Mouse (Mus musculus): ENCODE data around the gene Ctsa. TPM values are rescaled to one million over a fixed set of nuclear protein-coding genes. Genes with fewer than 3 reads are reported as not detected.
"Not testable (repeated sequence)": the region's sequence is repeated elsewhere in the genome, so short reads cannot be mapped to it uniquely, and the experiment has no call there.

The Ctsa gene
- total and polyA plus RNA-seq, 2 experiments from 2014 or later, result 134 to 263 TPM

DNA sequence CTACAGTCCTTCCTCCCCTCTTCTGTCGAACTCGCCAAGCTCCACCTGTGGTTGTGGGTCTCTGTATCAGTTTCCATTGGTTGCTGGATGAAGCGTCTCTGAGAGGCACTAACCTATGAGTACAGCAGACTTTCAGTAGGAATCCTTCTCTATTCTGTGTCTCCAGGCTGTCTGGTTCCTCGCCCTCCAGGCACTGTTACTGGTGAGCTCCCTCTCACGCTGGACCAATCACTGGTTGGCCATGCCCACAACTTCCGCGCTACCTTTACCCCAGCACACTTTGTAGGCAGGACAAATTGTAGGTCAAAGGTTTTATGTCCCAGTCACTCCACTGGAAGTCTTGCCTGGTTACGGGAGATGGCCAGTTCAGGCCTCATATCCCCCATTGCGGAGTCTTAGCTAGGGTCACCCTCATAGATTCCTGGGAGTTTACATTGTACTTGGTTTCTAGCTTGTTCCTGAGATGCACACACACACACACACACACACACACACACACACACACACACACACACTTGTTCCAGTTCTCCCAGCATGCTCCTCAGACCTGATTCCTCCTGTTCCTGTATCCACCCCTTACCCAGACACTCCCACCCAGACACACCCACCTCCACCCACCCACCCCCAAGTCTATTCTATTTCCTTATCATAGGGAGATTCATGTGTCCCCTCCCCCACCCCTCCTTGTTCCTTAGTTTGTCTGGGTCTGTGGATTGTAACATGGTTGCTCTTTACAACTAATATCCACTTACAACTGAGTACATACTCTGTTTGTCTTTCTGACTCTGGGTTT, 27.2 kb downstream of the Ctsa start:
- TF ChIP-seq EP300 (IDR thresholded peaks at IDR 0.05; ENCODE audit: low read depth) (no peak), CTCF (IDR thresholded peaks at IDR 0.05; ENCODE audit: low read depth) (no peak)
- Histone ChIP-seq H3K36me3 (replicated peaks; ENCODE audit: control insufficient read depth, insufficient read depth, low read length) (no peaks in the 10 kb centered on the region), H3K4me1 (ENCODE audit: control insufficient read depth, insufficient read depth) (peaks cover 23% of the 10 kb centered on the region), H3K4me3 (ENCODE audit: low read depth, low read length) (no peak overlapping the region), H3K27ac (ENCODE audit: low read depth) (no peak overlapping the region), H3K27me3 (ENCODE audit: control insufficient read depth, insufficient read depth, low read length) (peaks cover 39% of the 10 kb centered on the region; the same call in 1 of the 2 replicates), H3K4me2 (ENCODE audit: low read depth, low read length) (no peak overlapping the region), H3K9ac (replicated peaks; ENCODE audit: low read depth, low read length) (no peak overlapping the region), H3K9me3 (replicated peaks; ENCODE audit: control insufficient read depth, low read length) (no peaks in the 10 kb centered on the region)
- ATAC-seq (ENCODE audit: insufficient read depth, low read depth) (no peak), DNase-seq (ENCODE audit: low spot score) (no peak)
- WGBS, result 71% methylated on average over 9 of the region's 9 CpGs

DNA sequence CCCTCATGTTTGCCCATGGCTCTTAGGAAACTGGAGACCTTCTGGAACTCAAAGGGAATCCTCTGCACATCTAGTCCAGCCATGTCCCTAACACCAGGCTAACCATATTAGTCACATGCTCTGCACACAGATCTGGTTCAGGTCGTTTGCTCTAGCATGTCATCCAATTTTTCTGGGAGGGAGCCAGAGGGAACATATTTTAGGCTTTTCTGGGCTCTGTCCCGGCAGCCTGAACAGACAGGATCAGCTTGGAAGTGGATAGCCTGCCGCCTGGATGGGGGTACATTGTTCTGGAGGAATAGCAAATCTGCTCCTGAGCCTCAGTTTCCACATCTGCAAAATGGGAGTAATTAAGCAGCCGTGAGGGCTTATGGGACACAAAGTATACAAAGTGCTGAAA, 28.4 kb downstream of the Ctsa start:
- H3K4me3 ChIP-seq (ENCODE audit: low read depth, low read length), result no peak overlapping the region
- H3K4me2 ChIP-seq (ENCODE audit: low read depth, low read length), result no peak overlapping the region
- H3K9ac ChIP-seq (replicated peaks; ENCODE audit: low read depth, low read length), result no peak overlapping the region
- DNase-seq (ENCODE audit: low spot score), result no peak
- WGBS, result 47% methylated on average over 4 of the region's 4 CpGs
- no peaks in the 10 kb centered on the region for H3K9me3 ChIP-seq (replicated peaks; ENCODE audit: control insufficient read depth, low read length)
- no peak overlapping the region for H3K27ac ChIP-seq (ENCODE audit: low read depth)
- peaks cover 28% of the 10 kb centered on the region; the same call in 1 of the 2 replicates for H3K27me3 ChIP-seq (ENCODE audit: control insufficient read depth, insufficient read depth, low read length)
- no peaks in the 10 kb centered on the region for H3K36me3 ChIP-seq (replicated peaks; ENCODE audit: control insufficient read depth, insufficient read depth, low read length)
- peaks cover 23% of the 10 kb centered on the region for H3K4me1 ChIP-seq (ENCODE audit: control insufficient read depth, insufficient read depth)
- TF ChIP-seq CTCF (IDR thresholded peaks at IDR 0.05; ENCODE audit: low read depth) (no peak), EP300 (IDR thresholded peaks at IDR 0.05; ENCODE audit: low read depth) (no peak)
- ATAC-seq (ENCODE audit: insufficient read depth, low read depth), result no peak

DNA sequence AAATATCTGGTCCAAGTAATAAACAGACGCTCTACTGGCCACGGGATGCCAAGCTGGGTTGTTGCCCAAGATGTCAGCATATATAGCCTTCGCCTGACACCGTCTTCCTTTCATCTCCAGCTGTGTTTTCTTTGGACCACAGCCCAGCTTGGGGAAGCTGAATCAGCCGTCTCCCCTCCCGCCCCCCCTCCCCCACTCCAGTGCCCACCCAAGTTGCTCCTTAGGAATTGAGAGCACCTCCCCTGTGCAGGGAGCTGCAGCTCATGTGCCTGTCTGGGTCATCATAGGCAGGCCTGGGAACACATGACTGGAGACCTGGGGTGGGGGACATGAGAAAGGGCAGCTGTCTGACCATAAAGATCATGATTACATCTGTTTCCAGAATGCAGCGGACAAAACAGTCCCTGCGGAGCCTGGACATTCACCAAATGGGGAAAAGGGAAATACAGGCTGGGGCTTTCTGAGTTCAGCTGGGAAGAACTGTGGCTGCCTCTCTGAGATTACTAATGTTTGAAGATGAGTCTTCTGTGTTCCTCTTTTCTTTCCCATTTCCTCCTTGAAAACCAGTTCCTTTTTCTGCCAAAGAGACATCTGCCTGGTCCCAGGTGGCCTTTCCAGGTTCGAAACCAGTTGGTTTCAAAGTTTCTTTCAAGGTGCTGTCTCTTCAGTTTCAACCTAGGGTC, 29.6 kb downstream of the Ctsa start:
- WGBS, result 32% methylated on average over 9 of the region's 9 CpGs
- no peak overlapping the region for H3K4me3 ChIP-seq (ENCODE audit: low read depth, low read length)
- H3K4me2 ChIP-seq (ENCODE audit: low read depth, low read length), result no peak overlapping the region
- H3K36me3 ChIP-seq (replicated peaks; ENCODE audit: control insufficient read depth, insufficient read depth, low read length), result no peaks in the 10 kb centered on the region
- peaks cover 19% of the 10 kb centered on the region for H3K4me1 ChIP-seq (ENCODE audit: control insufficient read depth, insufficient read depth)
- H3K9ac ChIP-seq (replicated peaks; ENCODE audit: low read depth, low read length), result no peak overlapping the region
- DNase-seq (ENCODE audit: low spot score) (peak; percentile 61), ATAC-seq (ENCODE audit: insufficient read depth, low read depth) (peak; percentile 13)
- TF ChIP-seq EP300 (IDR thresholded peaks at IDR 0.05; ENCODE audit: low read depth) (no peak), CTCF (IDR thresholded peaks at IDR 0.05; ENCODE audit: low read depth) (no peak)
- H3K9me3 ChIP-seq (replicated peaks; ENCODE audit: control insufficient read depth, low read length), result no peaks in the 10 kb centered on the region
- H3K27ac ChIP-seq (ENCODE audit: low read depth), result peak overlapping the region; percentile 62
- H3K27me3 ChIP-seq (ENCODE audit: control insufficient read depth, insufficient read depth, low read length), result peaks cover 15% of the 10 kb centered on the region; the same call in 1 of the 2 replicates

DNA sequence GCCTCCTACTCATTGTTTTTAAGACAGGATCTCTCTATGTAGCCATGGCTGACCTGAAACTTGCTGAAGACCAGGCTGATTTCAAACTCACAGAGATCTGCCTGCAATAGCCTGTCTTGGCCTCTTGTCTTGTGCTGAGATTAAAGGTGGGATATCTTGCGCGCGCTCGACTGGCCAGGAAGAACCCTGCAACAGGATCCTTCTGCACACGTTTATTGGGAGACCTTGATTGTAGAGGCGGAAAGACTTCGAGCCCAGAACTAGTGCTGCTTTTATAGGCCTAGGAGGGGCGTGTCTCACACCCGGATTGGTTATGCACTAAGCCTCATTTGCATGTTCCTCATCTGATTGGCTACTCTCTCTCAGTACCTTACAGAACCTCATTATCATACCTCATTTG, 30.7 kb downstream of the Ctsa start:
- H3K36me3 ChIP-seq (replicated peaks; ENCODE audit: control insufficient read depth, insufficient read depth, low read length); H3K9ac ChIP-seq (replicated peaks; ENCODE audit: low read depth, low read length); H3K27me3 ChIP-seq (ENCODE audit: control insufficient read depth, insufficient read depth, low read length); H3K4me3 ChIP-seq (ENCODE audit: low read depth, low read length); H3K4me2 ChIP-seq (ENCODE audit: low read depth, low read length); ATAC-seq (ENCODE audit: insufficient read depth, low read depth); H3K9me3 ChIP-seq (replicated peaks; ENCODE audit: control insufficient read depth, low read length); DNase-seq (ENCODE audit: low spot score); H3K27ac ChIP-seq (ENCODE audit: low read depth): not testable (repeated sequence)
- H3K4me1 ChIP-seq (ENCODE audit: control insufficient read depth, insufficient read depth), result peaks cover 18% of the 10 kb centered on the region
- 91% methylated on average over 7 of the region's 9 CpGs for WGBS

DNA sequence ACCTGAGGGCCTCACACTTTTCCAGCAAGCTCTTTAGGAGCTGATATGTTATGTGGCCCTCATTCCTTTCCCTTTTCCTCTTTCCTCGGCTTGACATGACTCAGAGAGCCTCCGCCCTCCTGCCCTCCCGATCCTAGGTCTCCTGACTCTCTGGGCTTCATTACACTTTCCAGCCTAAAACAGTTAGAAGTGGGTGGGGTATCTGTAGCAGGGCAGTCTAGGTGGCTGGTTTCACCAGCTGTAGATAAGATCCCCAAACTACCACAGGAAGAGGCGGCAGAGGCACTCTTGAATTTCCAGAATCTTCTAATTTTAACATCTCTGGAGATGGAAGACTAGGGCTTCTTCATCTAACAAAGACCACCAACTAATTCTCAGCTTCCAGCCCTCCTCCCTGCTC, 31.9 kb downstream of the Ctsa start:
- DNase-seq (ENCODE audit: low spot score) (no peak), ATAC-seq (ENCODE audit: insufficient read depth, low read depth) (no peak)
- no peak overlapping the region for H3K9ac ChIP-seq (replicated peaks; ENCODE audit: low read depth, low read length)
- WGBS, result 60% methylated on average over 4 of the region's 4 CpGs
- H3K27ac ChIP-seq (ENCODE audit: low read depth), result no peak overlapping the region
- H3K36me3 ChIP-seq (replicated peaks; ENCODE audit: control insufficient read depth, insufficient read depth, low read length), result no peaks in the 10 kb centered on the region
- no peak overlapping the region for H3K4me2 ChIP-seq (ENCODE audit: low read depth, low read length)
- H3K9me3 ChIP-seq (replicated peaks; ENCODE audit: control insufficient read depth, low read length), result peaks cover 5% of the 10 kb centered on the region; the same call in 1 of the 2 replicates
- peaks cover 18% of the 10 kb centered on the region for H3K4me1 ChIP-seq (ENCODE audit: control insufficient read depth, insufficient read depth)
- no peak overlapping the region for H3K4me3 ChIP-seq (ENCODE audit: low read depth, low read length)
- TF ChIP-seq CTCF (IDR thresholded peaks at IDR 0.05; ENCODE audit: low read depth) (no peak), EP300 (IDR thresholded peaks at IDR 0.05; ENCODE audit: low read depth) (no peak)
- no peaks in the 10 kb centered on the region for H3K27me3 ChIP-seq (ENCODE audit: control insufficient read depth, insufficient read depth, low read length)

Measured in heart, postnatal 0 days (tissue).